Mouse (Mus musculus): ENCODE data around the gene Rrp36.

The Rrp36 gene

GRCm38 (mm10) chr17:46673850-46674529 is at the start of gene Rrp36:
Gene Rrp36, minus strand, starts transcription at chr17:46674352.
- peak; percentile 43 for DNase-seq (ENCODE audit: extremely low read depth, low read depth, low spot score)

DNA sequence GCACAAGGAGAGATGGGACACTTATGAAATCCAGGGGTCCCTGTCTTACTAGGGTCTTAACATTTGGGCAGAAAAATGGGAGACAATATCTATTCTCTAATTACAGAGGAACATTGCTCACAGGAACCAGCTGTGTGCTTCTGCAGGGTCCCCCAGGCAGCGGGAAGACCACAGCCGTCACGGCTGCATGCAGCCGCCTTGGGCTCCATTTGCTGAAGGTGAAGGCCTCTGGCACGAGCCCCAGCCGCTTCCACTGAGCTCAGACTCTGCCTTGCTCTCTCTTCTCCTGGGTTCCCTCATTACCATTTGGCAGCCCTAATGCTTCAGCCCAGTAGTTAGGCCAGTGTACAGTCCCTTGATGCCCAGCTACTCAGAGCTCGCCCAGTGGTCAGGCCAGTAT is 46.9 kb upstream of the Rrp36 start:
- DNase-seq (ENCODE audit: extremely low read depth, low read depth, low spot score), result no peak

GRCm38 (mm10) chr17:46714756-46715481 is 40.8 kb upstream of the Rrp36 start:
- no peak for DNase-seq (ENCODE audit: extremely low read depth, low read depth, low spot score)

GRCm38 (mm10) chr17:46713849-46714248 is 39.7 kb upstream of the Rrp36 start:
- DNase-seq (ENCODE audit: extremely low read depth, low read depth, low spot score), result no peak

DNA sequence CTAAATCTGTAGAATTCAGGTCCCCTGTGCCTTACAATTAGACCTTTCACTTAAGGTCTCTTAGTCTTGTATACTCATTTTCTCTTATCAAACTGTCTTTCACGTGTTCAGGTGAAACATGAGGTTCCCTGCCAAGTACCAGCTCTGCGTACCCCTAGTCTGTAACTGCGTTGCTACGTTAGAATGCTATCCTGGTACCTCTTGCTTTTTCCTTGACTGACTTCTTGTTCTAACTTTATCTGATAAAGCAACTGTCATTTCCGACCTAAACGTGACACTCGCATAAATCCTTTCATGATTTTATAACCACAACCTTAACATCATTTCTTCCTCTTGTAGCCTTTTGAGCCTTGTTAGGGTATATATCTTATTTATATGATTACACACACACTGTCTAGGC is 38.3 kb upstream of the Rrp36 start:
- DNase-seq (ENCODE audit: extremely low read depth, low read depth, low spot score), result no peak

GRCm38 (mm10) chr17:46711612-46712271 is 37.6 kb upstream of the Rrp36 start:
- DNase-seq (ENCODE audit: extremely low read depth, low read depth, low spot score), result no peak

DNA sequence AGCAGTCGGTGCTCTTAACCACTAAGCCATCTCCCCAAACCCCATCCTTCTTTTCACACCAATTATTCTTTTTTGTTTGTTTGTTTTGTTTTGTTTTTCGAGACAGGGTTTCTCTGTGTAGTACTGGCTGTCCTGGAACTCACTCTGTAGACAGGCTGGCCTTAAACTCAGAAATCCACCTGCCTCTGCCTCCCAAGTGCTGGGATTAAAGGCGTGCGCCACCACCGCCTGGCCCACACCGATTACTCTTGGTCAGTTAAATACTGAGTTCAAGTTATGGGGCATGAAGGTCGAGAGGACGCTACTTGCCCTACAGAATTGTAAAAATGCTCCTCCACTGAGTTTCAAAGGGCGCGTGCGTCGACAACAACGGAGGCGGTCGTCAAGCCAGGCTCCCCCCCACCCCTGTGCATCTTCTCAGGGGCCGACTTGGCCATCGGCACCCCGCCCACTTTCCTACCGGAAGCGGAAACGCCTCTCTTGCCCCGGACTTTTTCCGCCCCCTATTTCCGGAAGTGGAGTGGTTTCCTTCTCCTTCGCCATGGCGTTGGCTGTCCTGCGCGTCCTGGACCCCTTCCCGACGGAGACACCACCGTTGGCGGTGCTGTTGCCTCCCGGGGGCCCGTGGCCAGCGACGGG is 36.9 kb upstream of the Rrp36 start, which contains the start of gene Pex6:
Gene Pex6, plus strand, starts transcription at position 505 of the 639 bp plus-strand sequence.
- DNase-seq (ENCODE audit: extremely low read depth, low read depth, low spot score), result no peak

DNA sequence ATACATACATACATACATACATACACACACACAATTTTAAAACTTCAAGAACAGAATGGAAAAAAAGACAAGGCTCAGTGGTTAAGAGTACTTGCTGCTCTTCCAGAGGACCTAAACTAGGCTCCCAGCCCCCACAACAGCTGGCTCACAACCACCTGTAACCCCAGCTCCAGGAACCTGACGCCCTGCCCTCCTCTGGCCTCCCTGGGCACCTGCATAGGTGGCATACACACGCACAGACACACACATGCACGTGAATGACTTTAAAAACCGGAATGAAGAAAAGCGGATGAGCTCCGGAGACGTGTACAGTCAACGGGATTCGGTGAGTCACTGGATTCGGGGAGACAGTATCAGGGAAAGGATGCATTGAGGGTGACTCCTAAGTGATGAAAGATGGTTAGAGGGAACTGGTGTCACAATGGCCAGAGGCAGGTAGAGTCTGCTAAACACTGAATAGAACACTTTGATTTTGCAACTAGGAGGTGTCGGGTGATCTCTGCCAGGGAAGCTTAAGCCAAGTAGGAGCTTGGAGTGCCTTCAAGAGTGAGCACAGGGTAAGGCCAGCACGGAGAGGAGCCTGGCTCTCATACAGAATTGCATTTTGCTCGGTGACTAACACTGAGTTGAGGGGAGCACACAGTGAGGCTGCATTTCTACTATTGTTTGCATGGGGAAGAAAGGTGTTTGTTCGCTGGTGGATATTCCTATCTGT is 32.4 kb upstream of the Rrp36 start:
- peak; percentile 98 for DNase-seq (ENCODE audit: extremely low read depth, low read depth, low spot score)

DNA sequence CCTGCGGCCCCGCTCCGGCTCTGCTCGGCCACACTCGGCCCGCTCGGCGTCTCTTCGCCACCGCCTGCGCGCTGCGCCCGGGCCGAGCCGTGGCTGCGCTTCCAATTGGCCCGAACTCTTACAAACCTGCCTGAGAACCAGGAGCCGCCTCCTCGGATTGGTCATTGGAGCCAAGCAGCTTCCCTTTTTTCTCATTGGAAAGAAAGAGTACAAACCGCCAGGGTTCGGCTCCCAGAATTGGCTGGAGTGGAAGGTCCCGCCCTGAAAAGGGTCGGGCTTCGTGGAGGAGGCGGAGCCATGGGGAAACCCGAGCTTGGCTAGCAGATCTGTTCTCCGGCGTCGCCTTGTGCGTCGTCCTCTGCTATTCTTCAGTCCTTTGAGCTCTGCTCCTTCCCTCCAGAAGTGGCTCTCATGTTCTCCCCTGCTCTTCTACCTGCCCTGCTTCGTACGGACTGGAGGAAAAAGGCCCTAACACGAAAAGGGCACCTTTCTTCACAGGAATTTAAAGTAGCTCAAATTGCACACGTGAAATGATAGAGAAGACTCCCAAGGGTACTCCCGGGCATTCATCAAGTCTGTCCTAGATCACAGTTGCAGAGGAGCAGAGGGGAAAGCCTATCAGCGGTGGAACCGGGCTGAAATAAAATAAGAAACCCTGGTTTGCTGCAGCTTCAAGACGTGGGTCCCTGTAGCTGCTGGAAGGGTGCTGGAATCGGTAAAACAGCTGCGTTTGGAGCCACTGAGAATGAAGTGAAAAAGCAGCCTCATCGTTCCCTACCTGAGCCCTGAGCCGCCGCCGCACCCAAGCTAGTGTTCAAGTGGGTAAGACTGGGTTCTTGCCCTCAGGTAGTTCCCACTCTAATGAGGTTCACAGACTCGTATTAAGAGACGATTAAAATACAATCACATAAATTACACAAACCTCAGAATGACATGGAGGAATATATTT is 31.0 kb upstream of the Rrp36 start, which contains the start of gene Ppp2r5d:
Gene Ppp2r5d, minus strand, starts transcription at position 225 of the 949 bp plus-strand sequence.
- DNase-seq (ENCODE audit: extremely low read depth, low read depth, low spot score), result peak; percentile 88

DNA sequence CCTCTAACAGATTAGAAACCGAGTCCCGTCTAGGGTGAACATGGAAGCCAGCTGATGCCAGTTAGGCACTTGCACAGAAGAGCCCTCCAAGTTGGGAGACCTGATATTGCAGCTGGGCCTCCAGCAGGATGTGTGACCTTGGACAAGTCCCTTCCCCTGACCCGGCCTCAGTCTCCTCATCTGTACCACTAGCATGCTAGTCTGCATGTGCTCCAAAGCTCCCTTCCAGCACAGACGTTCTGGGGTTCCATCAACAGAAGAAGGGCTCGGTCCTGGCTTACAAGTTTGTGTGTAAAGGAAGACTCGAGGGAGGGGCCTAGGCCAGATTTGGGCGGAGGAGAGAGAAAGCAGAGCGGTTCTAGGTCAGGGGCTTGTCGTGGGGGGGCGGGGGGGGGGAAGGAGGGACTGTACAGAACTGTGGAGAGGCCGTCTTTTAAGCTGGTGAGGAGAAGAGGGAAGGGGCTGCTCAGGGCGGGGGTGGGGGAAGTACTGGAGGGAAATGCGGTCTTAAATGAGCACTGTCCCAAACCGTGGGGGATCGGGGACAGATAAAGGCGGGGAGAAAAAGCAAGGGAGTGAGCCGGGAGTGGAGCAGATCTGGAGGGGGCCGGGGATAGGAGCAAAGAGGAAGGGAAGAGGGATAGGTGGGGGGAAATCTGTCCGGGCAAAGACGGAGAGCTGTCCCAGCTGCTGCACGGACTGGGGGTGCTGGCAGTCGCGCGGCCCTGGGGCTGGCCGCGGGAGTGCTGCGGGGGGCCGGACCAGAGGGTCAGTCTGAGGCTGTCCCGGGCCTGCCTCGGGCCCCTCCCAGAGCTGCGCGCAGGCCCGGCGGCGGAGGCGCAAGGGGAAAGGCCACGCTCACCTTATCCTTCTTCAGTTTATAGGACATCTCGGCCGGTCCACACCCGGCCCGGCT is 30.1 kb upstream of the Rrp36 start:
- no peak for DNase-seq (ENCODE audit: extremely low read depth, low read depth, low spot score)

- DNase-seq (ENCODE audit: extremely low read depth, low read depth, low spot score), result no peak
These were observed 28.4 kb upstream of the Rrp36 start for GRCm38 (mm10) chr17:46702506-46702905.

DNA sequence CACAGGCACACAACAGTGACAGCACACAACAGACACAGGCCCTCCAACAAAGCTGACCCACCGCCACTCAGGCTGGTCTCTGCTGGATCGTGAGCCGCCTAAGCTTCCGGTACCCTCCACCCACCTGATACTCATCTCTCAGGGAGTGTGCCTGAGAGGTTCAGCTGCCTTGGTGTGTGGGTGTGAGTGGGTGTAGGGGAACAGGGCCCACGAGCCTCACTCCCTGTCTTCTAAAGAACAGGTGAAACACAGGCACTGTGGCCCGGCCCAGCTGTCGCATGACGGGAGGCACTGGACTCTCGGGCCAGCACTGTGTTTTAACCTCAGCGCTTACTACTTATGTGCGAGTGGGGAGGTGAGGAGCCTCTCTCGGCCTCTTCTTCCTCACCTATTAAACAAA is 27.9 kb upstream of the Rrp36 start:
- DNase-seq (ENCODE audit: extremely low read depth, low read depth, low spot score), result no peak

DNA sequence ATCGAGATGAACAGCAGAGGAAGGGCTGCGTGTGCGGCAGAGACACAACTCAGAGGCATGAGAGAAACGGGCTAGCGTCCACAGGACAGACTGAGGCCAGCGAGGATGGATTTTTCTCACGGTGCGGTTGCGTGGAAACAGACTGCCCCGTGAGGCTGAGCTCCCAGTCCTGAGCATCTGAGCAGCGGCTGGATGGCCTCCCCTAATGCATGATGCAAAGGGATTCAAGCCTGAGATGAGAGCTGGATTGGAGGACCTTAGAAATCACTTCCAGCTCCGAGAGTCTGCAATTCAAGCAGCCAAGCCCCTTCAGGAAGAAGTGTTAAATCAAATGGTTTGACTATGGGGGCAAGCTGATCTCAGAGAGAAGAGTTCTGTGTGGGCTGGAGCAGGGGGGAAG is 27.3 kb upstream of the Rrp36 start:
- no peak for DNase-seq (ENCODE audit: extremely low read depth, low read depth, low spot score)

- DNase-seq (ENCODE audit: extremely low read depth, low read depth, low spot score), result no peak
These were observed 25.8 kb upstream of the Rrp36 start for GRCm38 (mm10) chr17:46699912-46700311.

DNA sequence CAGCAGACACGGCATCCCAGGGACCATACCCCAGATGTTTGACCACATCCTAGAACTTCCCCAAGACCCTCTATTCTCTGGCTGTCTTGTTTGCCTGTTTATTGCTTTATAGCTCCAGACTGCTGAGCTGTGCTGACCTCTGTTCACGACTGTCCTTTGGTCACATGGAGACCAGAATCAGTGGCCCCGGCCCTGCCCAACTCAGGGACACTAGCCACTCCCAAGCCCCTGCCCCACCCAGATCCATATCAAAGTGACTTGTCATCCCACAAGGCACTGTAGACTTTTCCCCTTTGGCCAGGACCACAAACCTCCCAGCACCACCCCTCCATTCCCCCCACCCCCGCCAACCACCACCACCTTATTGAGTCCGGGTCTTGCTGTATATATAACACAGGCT is 25.1 kb upstream of the Rrp36 start:
- DNase-seq (ENCODE audit: extremely low read depth, low read depth, low spot score), result no peak

DNA sequence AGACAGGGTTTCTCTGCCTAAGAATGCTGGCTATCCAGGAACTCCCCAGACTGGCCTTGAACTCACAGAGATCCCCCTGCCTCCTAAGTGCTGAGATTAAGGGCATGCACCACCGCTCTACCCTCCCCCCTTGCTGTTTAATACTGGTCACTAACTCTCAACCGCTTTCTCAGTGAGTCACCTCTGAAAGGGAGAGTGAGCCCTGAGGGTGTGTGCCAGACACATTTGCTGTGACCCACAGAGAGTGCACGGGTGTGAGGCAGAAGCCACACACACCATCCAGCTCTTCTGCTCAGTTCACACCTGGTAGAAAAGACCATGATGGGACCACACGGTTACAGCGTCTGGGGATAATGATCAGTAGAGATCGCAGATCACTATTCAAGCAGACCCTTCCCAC is 24.4 kb upstream of the Rrp36 start:
- no peak for DNase-seq (ENCODE audit: extremely low read depth, low read depth, low spot score)

DNA sequence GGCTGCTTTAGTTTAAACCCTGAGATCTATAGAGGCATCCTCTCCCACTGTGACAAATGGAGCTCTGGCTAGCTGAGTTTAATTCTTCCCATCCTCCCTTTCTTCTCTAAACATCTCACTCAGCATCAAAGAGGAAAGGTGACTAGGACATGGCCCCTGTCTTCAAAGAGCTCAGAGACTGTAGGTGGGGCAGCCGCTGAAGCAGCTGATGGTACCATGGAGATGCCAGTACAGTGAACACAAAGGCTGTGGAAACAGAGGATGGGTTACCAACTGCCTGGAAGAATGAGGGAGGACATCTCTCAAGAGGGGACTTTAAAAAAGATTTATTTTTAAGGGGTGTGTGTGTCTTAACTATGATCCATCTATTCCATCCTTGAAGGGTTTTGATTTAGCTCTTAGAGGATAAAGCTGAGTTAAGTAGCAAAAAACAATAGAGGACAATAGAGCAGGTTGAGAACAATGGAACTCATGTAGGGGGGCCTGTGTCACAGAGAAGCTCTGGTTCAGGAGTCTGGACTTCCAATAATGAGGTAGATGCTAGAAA is 20.4 kb upstream of the Rrp36 start:
- no peak for DNase-seq (ENCODE audit: extremely low read depth, low read depth, low spot score)

DNA sequence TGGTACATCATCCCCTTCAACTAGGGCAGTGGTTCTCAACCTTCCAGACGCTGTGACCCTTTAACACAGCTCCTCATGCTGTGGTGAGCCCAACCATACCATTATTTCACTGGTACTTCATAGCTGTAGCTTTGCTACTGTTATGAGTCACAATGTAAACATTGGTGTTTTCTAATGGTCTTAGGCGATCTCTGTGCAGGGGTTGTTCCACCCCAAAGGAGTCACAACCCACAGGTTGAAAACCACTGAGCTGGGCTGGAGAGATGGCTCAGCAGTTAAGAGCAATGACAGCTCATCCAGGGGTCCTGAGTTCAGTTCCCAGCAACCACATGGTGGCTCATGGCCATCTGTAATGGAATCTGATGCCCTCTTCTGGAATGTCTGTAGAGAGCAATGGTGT is 17.2 kb upstream of the Rrp36 start:
- no peak for DNase-seq (ENCODE audit: extremely low read depth, low read depth, low spot score)
